Mouse (Mus musculus) splenic B cell, adult 2 months (primary cell): ENCODE results near the gene Nt5dc3.

Experiments used
- DNase-seq: peaks from one replicate; pipeline ENCODE4 v3.0.0-alpha.2; 2011; ENCODE audit warnings: low read depth, low spot score
- H3K27me3 ChIP-seq: 2 replicates; pipeline ENCODE4 v1.6.1; 2012; ENCODE audit warnings: mild to moderate bottlenecking, low read length, moderate library complexity, mixed read lengths; ENCODE audit not compliant: control insufficient read depth, poor library complexity, insufficient read depth, severe bottlenecking
- H3K36me3 ChIP-seq: 2 replicates; pipeline ENCODE4 v1.6.1; 2012; ENCODE audit warnings: mild to moderate bottlenecking, low read length, moderate library complexity, mixed read lengths; ENCODE audit not compliant: control insufficient read depth, poor library complexity, insufficient read depth, severe bottlenecking

Gene Nt5dc3

DNA sequence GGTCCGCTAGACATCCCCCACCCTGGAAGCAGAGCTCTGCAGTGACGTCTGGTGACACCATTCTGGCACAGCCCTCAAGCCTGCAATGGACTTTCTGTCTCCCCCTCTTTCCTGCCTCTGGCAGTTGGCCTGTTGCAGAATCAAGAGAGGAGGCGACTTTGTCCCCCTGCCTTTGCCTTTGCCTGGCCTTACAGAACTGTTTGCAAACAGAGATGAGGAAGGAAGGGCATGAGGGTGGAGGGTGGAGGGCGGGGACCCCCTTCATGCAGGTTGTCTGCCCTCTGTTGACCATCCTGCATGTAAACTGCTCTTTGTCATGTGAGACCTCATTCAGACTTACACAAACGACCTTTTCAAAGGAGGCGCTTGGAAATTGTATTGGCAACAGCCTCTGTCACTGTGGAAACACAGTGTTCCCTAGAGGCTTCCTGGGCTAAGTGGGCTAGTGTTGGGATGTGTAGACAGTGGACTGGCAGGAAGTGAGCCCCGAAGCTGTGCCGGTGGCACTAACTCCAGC is 40.9 kb downstream of the Nt5dc3 start:
- H3K36me3 ChIP-seq: peaks cover 1% of the 10 kb centered on the region
- no peak for DNase-seq
- no peaks in the 10 kb centered on the region for H3K27me3 ChIP-seq

DNA sequence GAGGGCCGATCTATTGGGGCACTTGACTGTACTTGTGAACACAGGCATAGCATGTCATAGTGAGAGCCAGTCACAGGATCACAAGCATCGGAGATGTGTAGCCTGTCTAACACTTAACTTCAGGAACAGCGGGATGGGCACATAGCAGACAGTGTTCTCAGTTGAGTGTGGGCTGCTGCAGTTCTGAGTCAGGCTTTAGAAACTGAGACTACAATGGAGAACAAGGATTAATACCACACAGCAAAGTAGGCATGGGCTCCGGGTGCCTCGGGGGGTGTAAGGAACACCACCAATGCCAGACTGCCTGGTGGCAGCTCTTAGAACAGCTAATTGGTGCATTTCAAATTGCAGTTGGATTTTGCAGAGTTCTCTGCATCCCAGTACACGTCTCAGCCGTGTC is 42.2 kb downstream of the Nt5dc3 start:
- H3K36me3 ChIP-seq: no peaks in the 10 kb centered on the region; the same call in none of the 2 replicates
- DNase-seq: no peak
- no peaks in the 10 kb centered on the region for H3K27me3 ChIP-seq

DNA sequence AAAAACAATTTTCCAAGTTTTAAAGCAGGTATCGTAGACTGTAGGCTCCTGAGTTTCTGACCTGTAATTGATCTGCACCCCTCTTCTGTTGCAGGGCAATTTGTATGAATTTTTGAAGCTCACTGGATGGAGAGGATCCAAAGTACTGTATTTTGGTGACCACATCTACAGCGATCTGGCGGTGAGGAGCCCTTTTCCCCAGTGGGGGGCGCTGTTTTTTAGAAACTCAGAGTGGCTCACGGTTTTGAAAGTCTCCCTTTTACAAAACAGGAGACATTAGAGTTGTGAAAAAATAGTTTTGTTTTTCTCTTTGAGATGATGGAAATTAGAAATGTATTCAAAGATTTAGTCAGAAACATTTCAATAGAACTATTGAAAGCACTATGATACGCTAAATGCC is 45.3 kb downstream of the Nt5dc3 start:
- H3K27me3 ChIP-seq: no peaks in the 10 kb centered on the region
- DNase-seq: no peak
- H3K36me3 ChIP-seq: no peaks in the 10 kb centered on the region; the same call in none of the 2 replicates

DNA sequence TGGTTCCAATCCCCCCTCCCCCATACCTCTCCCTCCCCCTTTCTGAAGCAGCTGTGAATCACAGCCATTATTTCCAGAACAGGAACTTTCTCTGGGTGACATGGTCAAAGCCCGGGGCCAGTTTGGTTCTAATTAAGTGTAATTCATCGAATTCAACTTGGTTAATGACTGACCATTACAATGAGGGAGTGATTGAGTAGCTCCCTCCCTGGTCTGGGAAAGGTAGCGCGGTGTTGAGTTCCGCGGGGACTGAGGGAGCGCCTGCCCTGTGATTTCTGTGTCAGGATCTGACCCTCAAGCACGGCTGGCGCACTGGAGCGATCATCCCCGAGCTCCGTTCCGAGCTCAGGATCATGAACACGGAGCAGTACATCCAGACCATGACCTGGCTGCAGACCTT is 46.1 kb downstream of the Nt5dc3 start:
- Histone ChIP-seq H3K36me3 (no peaks in the 10 kb centered on the region; the same call in none of the 2 replicates), H3K27me3 (no peaks in the 10 kb centered on the region)
- DNase-seq: no peak

DNA sequence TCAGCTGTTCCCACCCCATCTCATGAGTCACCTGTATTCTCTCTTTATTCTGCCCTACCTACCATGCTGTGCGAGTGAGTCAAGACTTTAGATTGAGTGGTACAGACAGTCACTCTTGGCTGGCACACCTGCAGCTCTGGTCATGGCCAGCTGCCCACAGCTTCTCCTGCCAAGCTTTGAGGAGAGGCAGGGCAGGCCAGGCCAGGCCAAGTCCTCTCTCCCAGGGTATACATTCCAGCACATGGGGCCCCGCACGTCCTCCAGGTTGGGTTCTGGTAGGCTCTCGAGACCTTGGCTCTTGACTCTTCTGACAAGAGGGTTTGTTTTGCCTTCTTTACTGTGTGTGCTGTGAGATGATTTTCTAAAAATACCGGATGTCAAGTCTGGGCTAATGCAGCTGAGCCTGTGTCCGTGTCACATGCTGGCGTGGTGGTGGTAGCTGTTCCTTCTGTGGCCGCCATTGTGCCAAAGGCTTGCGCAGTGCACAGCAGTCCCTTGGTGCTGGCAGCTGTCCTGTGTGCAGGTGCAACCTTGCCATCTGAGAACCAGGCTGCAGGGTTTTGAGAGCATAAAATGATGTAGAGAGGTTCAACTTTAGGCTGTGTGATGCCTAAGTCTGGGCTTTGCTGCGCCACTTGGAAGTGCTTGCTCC is 47.2 kb downstream of the Nt5dc3 start:
- H3K36me3 ChIP-seq: peaks cover under 1% of the 10 kb centered on the region
- DNase-seq: no peak
- H3K27me3 ChIP-seq: no peaks in the 10 kb centered on the region

DNA sequence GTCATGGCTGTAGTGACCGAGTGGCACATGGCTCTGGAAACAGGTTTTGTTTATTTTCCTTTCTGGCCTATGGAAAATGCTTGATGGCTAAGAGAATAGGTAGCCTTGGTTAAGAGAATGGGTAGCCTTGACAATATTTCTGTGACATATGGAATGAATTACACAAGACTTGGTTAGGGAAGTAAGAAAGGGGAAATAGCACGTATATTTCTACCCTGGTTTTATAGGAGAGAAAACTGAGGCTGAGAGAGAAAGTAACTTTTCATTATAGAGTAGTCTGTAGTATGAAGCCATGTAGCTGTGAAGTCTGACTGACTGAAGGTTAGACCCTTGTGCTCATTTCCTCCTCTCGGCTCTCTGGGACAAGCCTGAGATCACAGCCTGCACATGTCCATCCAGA is 48.1 kb downstream of the Nt5dc3 start:
- Histone ChIP-seq H3K36me3 (peaks cover 6% of the 10 kb centered on the region), H3K27me3 (no peaks in the 10 kb centered on the region)
- no peak for DNase-seq

DNA sequence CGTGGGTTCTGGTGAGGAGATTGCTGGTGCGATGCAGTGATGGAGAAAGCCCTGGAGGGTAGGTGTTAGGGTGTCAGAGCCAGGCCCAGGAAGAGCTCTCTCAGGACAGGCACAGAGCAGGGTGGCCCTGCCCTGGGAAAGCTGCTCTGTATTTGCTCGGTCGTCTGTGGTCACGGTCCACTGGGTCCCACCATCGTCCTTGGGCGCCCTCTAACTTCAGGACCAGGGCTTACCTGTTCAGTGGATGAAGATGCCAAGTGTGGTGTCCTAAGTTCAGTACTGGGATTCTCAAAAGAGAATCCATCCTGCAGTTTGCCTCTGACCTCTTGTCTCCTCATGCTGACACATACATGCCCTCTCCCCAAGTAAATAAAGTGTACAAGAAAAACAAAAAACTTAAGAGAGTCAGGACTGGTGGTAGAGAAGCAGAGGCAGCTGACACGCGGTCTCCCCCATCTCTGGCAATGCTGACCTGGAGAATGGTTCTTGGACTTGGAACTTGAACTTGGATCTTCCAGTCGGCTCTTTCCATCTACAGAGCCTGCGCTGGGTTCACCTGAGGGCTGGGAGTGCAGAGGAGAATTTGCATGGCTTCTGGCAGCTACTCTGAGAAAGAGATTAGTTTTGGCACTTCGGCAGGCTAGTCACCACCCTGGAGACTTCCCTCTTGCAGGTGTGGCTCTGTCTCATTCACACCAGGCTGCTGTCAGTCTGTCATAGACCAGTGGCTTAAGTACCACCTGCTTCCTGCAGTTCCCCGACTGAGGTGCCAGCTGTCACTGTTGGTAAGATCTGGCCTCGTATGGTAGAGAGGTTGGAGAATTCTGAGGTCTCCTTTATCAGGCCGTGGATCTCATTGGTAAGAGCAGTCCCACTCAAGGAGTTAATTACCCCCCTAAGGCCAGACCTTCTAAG is 49.7 kb downstream of the Nt5dc3 start:
- H3K27me3 ChIP-seq: no peaks in the 10 kb centered on the region
- peaks cover 6% of the 10 kb centered on the region for H3K36me3 ChIP-seq
- peak; percentile 68 for DNase-seq

DNA sequence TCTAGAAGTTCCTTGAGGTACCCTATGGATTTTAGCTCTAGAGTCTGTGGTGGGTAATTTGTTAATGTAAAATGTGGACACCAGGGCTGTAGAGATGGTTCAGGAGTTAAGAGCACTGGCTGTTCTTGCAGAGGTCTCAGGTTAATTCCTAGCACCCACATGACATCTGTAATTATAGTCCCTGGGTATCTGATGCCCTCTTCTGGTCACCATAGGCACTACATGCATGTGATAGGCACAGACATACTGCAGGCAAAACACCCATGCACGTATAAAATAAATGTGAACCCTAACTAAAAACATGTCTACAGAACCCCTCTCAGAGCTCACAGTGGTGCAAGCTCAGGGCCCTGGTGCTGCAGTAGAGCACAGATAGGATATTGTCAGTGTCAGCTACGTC is 50.7 kb downstream of the Nt5dc3 start:
- Histone ChIP-seq H3K27me3 (no peaks in the 10 kb centered on the region), H3K36me3 (peaks cover 6% of the 10 kb centered on the region)
- peak; percentile 37 for DNase-seq

DNA sequence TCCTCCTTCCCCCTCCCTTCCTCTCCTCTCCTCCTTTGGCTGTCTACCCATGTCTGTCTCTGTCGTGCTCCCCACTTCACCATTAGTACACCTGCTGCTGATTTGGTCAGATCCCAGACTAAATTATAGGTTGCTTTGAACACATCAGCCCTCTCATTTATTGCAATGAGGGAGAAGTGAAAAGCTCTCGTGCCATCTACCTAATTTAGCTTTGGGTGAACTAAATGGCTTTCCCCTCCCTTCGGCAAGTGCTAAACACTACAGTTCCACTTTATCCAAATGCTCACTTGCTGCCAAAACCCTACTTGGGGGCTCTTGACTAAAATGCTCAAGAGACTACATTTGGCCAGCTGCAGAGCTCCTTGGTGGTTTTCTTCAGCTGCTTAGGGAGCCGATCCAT is 58.0 kb downstream of the Nt5dc3 start:
- H3K27me3 ChIP-seq: no peaks in the 10 kb centered on the region
- no peak for DNase-seq
- peaks cover 3% of the 10 kb centered on the region for H3K36me3 ChIP-seq

DNA sequence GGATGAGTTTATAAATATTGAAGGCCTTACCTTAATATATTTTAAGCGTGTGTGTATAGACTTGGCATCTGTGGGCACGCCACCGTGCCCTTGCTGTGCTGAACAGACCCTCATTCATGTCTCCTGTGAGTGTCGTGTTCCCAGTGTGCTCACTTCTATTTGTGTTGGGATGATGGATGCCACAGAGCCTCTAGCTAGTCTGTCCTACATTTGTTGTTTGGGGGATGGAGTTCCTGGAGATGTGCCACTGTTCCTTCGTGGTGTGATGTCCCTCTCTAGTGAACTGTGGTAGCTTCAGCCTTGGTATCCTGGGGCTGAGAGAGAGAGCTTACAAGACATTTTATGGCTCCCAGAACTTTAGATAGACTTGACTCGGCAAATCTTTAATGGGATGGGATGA is 60.0 kb downstream of the Nt5dc3 start:
- DNase-seq: no peak
- H3K27me3 ChIP-seq: no peaks in the 10 kb centered on the region
- peaks cover 2% of the 10 kb centered on the region for H3K36me3 ChIP-seq

DNA sequence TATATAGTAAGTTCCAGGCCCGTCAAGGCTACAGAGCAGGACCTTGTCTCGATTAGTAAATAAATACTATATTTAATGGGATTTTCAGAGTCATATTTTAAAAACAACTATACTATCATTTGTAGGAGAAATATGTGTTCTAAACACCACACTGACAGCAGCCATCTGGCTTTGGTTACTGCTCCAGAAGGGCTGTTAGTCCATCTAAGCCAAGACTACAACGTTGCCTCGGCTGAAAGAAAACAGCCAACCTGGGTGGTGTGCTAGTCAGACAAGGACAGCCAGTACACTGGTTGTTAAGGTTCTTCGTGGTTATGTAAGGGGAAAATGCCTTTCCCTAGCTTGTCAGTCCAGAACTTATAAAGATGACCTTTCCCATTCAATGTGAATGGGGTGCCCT is 63.9 kb downstream of the Nt5dc3 start:
- no peak for DNase-seq
- H3K36me3 ChIP-seq: peaks cover 2% of the 10 kb centered on the region; the same call in 1 of the 2 replicates
- no peaks in the 10 kb centered on the region for H3K27me3 ChIP-seq

DNA sequence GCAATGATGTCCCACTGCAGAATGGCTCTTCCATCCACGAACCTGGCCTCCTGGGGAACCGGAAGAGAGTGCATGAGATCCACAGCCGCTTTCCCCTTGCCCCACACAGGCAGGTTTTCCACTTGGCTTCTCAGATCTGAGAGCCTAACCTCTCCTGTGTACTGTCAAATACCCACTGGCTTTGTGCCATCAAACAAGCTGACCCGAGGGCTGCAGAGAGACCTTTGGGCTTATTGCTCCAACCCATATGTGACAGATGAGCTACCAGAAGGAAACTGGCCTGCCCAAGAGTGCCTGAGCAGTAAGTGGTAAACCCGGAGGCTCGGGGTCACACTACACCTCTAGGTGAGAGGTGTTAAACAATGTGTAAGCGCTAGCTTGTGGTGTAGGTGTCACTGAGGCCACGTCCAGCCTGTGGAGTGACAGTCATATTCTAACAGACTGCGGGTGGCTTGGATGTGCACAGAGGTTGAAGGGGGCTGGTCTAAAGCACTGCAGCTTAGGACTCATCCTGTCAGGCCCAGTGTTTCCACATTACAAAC is 68.2 kb downstream of the Nt5dc3 start:
- DNase-seq: no peak
- no peaks in the 10 kb centered on the region for H3K36me3 ChIP-seq

DNA sequence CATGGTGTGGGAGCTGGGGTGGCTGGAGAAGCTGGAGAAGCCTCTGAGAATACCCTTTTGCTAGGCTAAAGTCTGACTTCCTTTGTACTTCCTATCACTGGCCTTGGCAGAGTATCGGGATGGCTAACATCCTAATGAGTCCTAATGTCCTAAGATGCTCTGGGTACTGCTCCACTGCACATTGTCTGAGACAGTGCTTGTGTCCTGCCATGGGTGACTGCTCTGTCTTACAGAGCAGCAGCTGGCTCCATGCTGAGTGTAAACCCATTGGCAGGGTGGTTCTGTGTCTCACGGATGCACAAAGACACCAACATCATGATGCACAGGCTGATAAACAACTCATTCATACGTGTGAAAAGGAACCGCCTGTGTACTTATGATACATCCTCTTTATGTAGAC is 70.3 kb downstream of the Nt5dc3 start:
- Histone ChIP-seq H3K36me3 (no peaks in the 10 kb centered on the region), H3K27me3 (no peaks in the 10 kb centered on the region)
- DNase-seq: no peak

More for the DNA sequence above, 68.2 kb downstream of the Nt5dc3 start:
- H3K27me3 ChIP-seq: no peaks in the 10 kb centered on the region

DNA sequence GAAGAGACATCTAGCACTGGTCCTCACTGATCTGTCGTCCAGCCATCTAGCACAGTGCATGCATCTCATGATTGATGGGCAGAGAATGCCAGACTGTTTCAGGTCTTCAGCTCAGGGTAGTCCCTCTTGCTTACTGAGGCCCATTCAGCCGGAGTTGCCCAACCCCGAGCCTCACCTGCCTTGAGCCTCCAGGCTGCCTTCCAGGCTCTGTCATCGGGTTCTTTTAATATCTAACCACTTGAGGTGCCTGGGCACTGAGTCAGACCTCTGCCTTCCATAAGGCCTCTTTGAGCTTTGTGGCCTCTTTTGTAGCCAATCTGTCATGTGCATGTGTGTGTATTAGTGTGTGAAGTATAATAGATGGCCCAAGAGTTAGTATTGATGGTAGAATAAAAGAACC is 70.7 kb downstream of the Nt5dc3 start:
- no peak for DNase-seq
- H3K36me3 ChIP-seq: no peaks in the 10 kb centered on the region

DNA sequence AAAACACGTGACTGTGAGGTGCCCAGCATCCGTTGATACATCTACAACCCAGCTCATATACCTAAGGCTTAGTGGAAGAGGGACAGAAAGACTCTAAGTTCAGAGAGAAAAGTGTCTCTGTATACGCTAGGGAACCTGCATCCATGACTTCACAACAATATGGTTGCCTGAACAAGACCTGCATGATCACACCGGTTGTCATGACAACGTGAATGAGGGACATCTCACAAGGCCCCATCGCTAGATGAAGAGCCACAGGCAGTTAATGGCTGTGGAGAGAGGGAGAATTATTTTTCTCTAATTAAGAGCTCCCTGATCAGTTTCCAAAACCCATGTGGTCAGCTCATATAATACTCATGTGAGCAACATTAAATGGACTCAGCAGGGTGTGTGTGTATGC is 73.4 kb downstream of the Nt5dc3 start:
- no peaks in the 10 kb centered on the region for H3K27me3 ChIP-seq
- no peaks in the 10 kb centered on the region for H3K36me3 ChIP-seq

More for the DNA sequence above, 70.7 kb downstream of the Nt5dc3 start:
- H3K27me3 ChIP-seq: no peaks in the 10 kb centered on the region

More for the DNA sequence above, 73.4 kb downstream of the Nt5dc3 start:
- no peak for DNase-seq
